Mouse (Mus musculus) heart, adult 2 months (tissue): ENCODE measurements around the gene Cmtr1. TPM values are rescaled to one million over a fixed set of nuclear protein-coding genes. Genes with fewer than 3 reads are reported as not detected.

ENCODE experiments used
- DNase-seq, 2 experiments: peaks; one replicate each; pipeline ENCODE4 v3.0.0; 2021
- H3K27ac ChIP-seq: fragments of 200-600 bp; 2 replicates; pipeline ENCODE4 v1.8.1; 2022
- H3K27me3 ChIP-seq: fragments of 200-500 bp; 2 replicates; pipeline ENCODE4 v1.6.1; 2012; ENCODE audit warnings: mild to moderate bottlenecking, low read length, inconsistent platforms, mixed read lengths; ENCODE audit not compliant: control insufficient read depth, insufficient read depth
- H3K36me3 ChIP-seq: fragments of 200-500 bp; 2 replicates; pipeline ENCODE4 v1.6.1; 2012; ENCODE audit warnings: low read length, inconsistent platforms; ENCODE audit not compliant: control insufficient read depth, insufficient read depth
- H3K4me1 ChIP-seq: fragments of 200-500 bp; 2 replicates; pipeline ENCODE4 v1.6.1; 2011; ENCODE audit warnings: low read length; ENCODE audit not compliant: control insufficient read depth, insufficient read depth
- H3K4me3 ChIP-seq: fragments of 200-600 bp; 2 replicates; pipeline ENCODE4 v1.8.1; 2022
- H3K79me2 ChIP-seq: fragments of 200-500 bp; replicated peaks from 2 replicates; pipeline ENCODE4 v1.6.1; 2012; ENCODE audit warnings: mild to moderate bottlenecking, inconsistent platforms, low read length, moderate library complexity, mixed read lengths; ENCODE audit not compliant: control insufficient read depth, insufficient read depth
- H3K9ac ChIP-seq: fragments of 200-500 bp; 2 replicates; pipeline ENCODE4 v1.6.1; 2012; ENCODE audit warnings: low read depth, mild to moderate bottlenecking, control low read depth, inconsistent platforms, low read length, mixed read lengths
- CTCF ChIP-seq: fragments of 200-600 bp; IDR thresholded peaks from 2 replicates; pipeline ENCODE4 v1.8.1; 2022; ENCODE audit warnings: antibody characterized with exemption, mild to moderate bottlenecking, moderate library complexity
- EP300 ChIP-seq: fragments of 200-500 bp; IDR thresholded peaks from 2 replicates; pipeline ENCODE4 v1.6.1; 2011; ENCODE audit warnings: low read depth, low read length, control low read depth; ENCODE audit not compliant: insufficient read depth
- POLR2A ChIP-seq: fragments of 200-500 bp; IDR thresholded peaks from 2 replicates; pipeline ENCODE4 v1.6.1; 2011; ENCODE audit warnings: mild to moderate bottlenecking, low read depth, low read length, control low read depth; ENCODE audit not compliant: insufficient read depth
- WGBS: fragments of 180-500 bp; shearing (Covaris S2); methylation state at CpG from one replicate; pipeline ENCODE4 v1.1.7; 2018; 5-methylcytosine and 5-hydroxymethylcytosine counted together
- intact Hi-C: fragments of 180-260 bp; cut with DNase I; formaldehyde crosslinking; loops from one replicate; pipeline ENCODE4 v1.15.1; 2025
- polyA plus RNA-seq: library from polyadenylated mRNA; depleted of rRNA; stranded (reverse); fragments of >200 nt; gene quantifications from 2 replicates; pipeline ENCODE4 v1.2.3, GENCODE M21; 2012
- total RNA-seq, 2 experiments: library from RNA; stranded (reverse); gene quantifications; 2 replicates each; pipeline ENCODE4 v1.2.3; 2021

Gene Cmtr1
- total and polyA plus RNA-seq, 3 experiments, result 24.0 to 65.4 (median 51.6) TPM

GRCm38 (mm10) chr17:29636118-29636517 is 24.3 kb upstream of the Cmtr1 start:
- H3K27ac ChIP-seq, result no peak overlapping the region
- intact Hi-C loops, result loop anchor here (2.0 kb wide), 1 partner anchor 247 kb away; no protein-coding TSS in a partner anchor
- no peak overlapping the region for H3K4me3 ChIP-seq
- peaks cover 5% of the 10 kb centered on the region for H3K4me1 ChIP-seq
- 70% methylated on average over 5 of the region's 5 CpGs for WGBS
- no peaks in the 10 kb centered on the region for H3K27me3 ChIP-seq
- H3K79me2 ChIP-seq, result no peaks in the 10 kb centered on the region
- no peaks in the 10 kb centered on the region for H3K36me3 ChIP-seq
- no peak for TF ChIP-seq POLR2A
- peak; percentile 69 for TF ChIP-seq CTCF
- no peak overlapping the region for H3K9ac ChIP-seq
- no peak for DNase-seq

- no peaks in the 10 kb centered on the region for H3K36me3 ChIP-seq
- TF ChIP-seq CTCF (no peak), EP300 (no peak), POLR2A (no peak)
- no peaks in the 10 kb centered on the region for H3K27me3 ChIP-seq
- no peak overlapping the region for H3K9ac ChIP-seq
- peak in 1 of 2 experiments; percentile 50 for DNase-seq
- WGBS, result 46% methylated on average over 4 of the region's 4 CpGs
- H3K4me3 ChIP-seq, result no peak overlapping the region
- peaks cover 5% of the 10 kb centered on the region for H3K4me1 ChIP-seq
- intact Hi-C loops, result loop anchor here (2.0 kb wide), 1 partner anchor 245 kb away; no protein-coding TSS in a partner anchor
- no peaks in the 10 kb centered on the region for H3K79me2 ChIP-seq
- H3K27ac ChIP-seq, result no peak overlapping the region
Observed at GRCm38 (mm10) chr17:29637377-29637776, 23.0 kb upstream of the Cmtr1 start.

- no peaks in the 10 kb centered on the region for H3K36me3 ChIP-seq
- no peaks in the 10 kb centered on the region for H3K27me3 ChIP-seq
- H3K4me3 ChIP-seq, result no peak overlapping the region
- peak in 1 of 2 experiments; percentile 40 for DNase-seq
- WGBS, result 35% methylated on average over 8 of the region's 8 CpGs
- H3K9ac ChIP-seq, result no peak overlapping the region
- H3K27ac ChIP-seq, result no peak overlapping the region
- no peaks in the 10 kb centered on the region for H3K79me2 ChIP-seq
- intact Hi-C loops, result loop anchor here (2.0 kb wide), 1 partner anchor 245 kb away; no protein-coding TSS in a partner anchor
- H3K4me1 ChIP-seq, result peaks cover 5% of the 10 kb centered on the region
- TF ChIP-seq CTCF, result no peak
- TF ChIP-seq POLR2A, result no peak
- no peak for TF ChIP-seq EP300
Observed at GRCm38 (mm10) chr17:29637895-29638294, 22.5 kb upstream of the Cmtr1 start.

- Histone ChIP-seq H3K4me1 (peaks cover 5% of the 10 kb centered on the region), H3K79me2 (no peaks in the 10 kb centered on the region), H3K27me3 (no peaks in the 10 kb centered on the region), H3K36me3 (no peaks in the 10 kb centered on the region), H3K9ac (no peak overlapping the region), H3K27ac (no peak overlapping the region), H3K4me3 (no peak overlapping the region)
- intact Hi-C loops, result no loop called here
- 87% methylated on average over 11 of the region's 11 CpGs for WGBS
- no peak for DNase-seq
- TF ChIP-seq EP300, result no peak
Observed at GRCm38 (mm10) chr17:29640971-29641370, 19.4 kb upstream of the Cmtr1 start.

GRCm38 (mm10) chr17:29642219-29642618 is 18.2 kb upstream of the Cmtr1 start:
- no peak for TF ChIP-seq EP300
- DNase-seq, result no peak
- intact Hi-C loops, result no loop called here
- Histone ChIP-seq H3K27me3 (no peaks in the 10 kb centered on the region), H3K79me2 (no peaks in the 10 kb centered on the region), H3K27ac (no peak overlapping the region), H3K4me1 (peaks cover 2% of the 10 kb centered on the region), H3K4me3 (no peak overlapping the region), H3K9ac (no peak overlapping the region), H3K36me3 (no peaks in the 10 kb centered on the region)
- 84% methylated on average over 3 of the region's 3 CpGs for WGBS

- Histone ChIP-seq H3K27ac (no peak overlapping the region), H3K36me3 (no peaks in the 10 kb centered on the region), H3K79me2 (0 out of 2 replicates have a peak, but pooled peaks cover 1% of the 10 kb centered on the region), H3K4me3 (no peak overlapping the region), H3K27me3 (no peaks in the 10 kb centered on the region), H3K9ac (no peak overlapping the region), H3K4me1 (no peaks in the 10 kb centered on the region; the same call in 1 of the 2 replicates)
- 33% methylated on average over 2 of the region's 2 CpGs for WGBS
- TF ChIP-seq EP300 (no peak), CTCF (no peak), POLR2A (no peak)
- intact Hi-C loops, result no loop called here
- no peak for DNase-seq
Observed at GRCm38 (mm10) chr17:29658249-29658648, 2.1 kb upstream of the Cmtr1 start.
